Mouse (Mus musculus): ENCODE measurements around the gene H6pd.
"Not testable (repeated sequence)": the region's sequence is repeated elsewhere in the genome, so short reads cannot be mapped to it uniquely, and the experiment has no call there.

The H6pd gene

GRCm38 (mm10) chr4:150008853-150009586 is at the start of gene H6pd:
Gene H6pd, minus strand, starts transcription at chr4:150009023.
- in situ Hi-C loops (cut with MboI; ENCODE audit: unreplicated experiment in 2 of 2): no loop called here

- in situ Hi-C loops (cut with MboI; ENCODE audit: unreplicated experiment in 2 of 2): no loop called here
Measured at GRCm38 (mm10) chr4:150057722-150058121, 48.9 kb upstream of the H6pd start.

- in situ Hi-C loops (cut with MboI; ENCODE audit: unreplicated experiment in 2 of 2): no loop called here
Measured at GRCm38 (mm10) chr4:150056171-150056570, 47.3 kb upstream of the H6pd start.

- in situ Hi-C loops (cut with MboI; ENCODE audit: unreplicated experiment in 2 of 2): no loop called here
Measured at GRCm38 (mm10) chr4:150052380-150052779, 43.6 kb upstream of the H6pd start.

GRCm38 (mm10) chr4:150051514-150051913 is 42.7 kb upstream of the H6pd start:
- in situ Hi-C loops (cut with MboI; ENCODE audit: unreplicated experiment in 2 of 2): no loop called here

- in situ Hi-C loops (cut with MboI; ENCODE audit: unreplicated experiment in 2 of 2): no loop called here
Measured at GRCm38 (mm10) chr4:150049564-150050226, 40.9 kb upstream of the H6pd start.

GRCm38 (mm10) chr4:150049157-150049513 is 40.3 kb upstream of the H6pd start:
- in situ Hi-C loops (cut with MboI; ENCODE audit: unreplicated experiment in 2 of 2): no loop called here

- in situ Hi-C loops (cut with MboI; ENCODE audit: unreplicated experiment in 2 of 2): no loop called here
Measured at GRCm38 (mm10) chr4:150048478-150049156, 39.8 kb upstream of the H6pd start.

- in situ Hi-C loops (cut with MboI; ENCODE audit: unreplicated experiment in 2 of 2): no loop called here
Measured at GRCm38 (mm10) chr4:150048038-150048437, 39.2 kb upstream of the H6pd start.

- in situ Hi-C loops (cut with MboI; ENCODE audit: unreplicated experiment in 2 of 2): no loop called here
Measured at GRCm38 (mm10) chr4:150043591-150043990, 34.8 kb upstream of the H6pd start.

GRCm38 (mm10) chr4:150041346-150042110 is 32.7 kb upstream of the H6pd start:
- in situ Hi-C loops (cut with MboI; ENCODE audit: unreplicated experiment in 2 of 2): no loop called here

GRCm38 (mm10) chr4:150040856-150041255 is 32.0 kb upstream of the H6pd start:
- in situ Hi-C loops (cut with MboI; ENCODE audit: unreplicated experiment in 2 of 2): not testable (repeated sequence)

- in situ Hi-C loops (cut with MboI; ENCODE audit: unreplicated experiment in 2 of 2): no loop called here
Measured at GRCm38 (mm10) chr4:150040003-150040581, 31.3 kb upstream of the H6pd start.

- in situ Hi-C loops (cut with MboI; ENCODE audit: unreplicated experiment in 2 of 2): loop anchor here (5.0 to 10.0 kb wide), 2 partner anchors 34 to 56 kb away; no protein-coding TSS in a partner anchor
Measured at GRCm38 (mm10) chr4:150038533-150038932, 29.7 kb upstream of the H6pd start.

GRCm38 (mm10) chr4:150036094-150036493 is 27.3 kb upstream of the H6pd start:
- in situ Hi-C loops (cut with MboI; ENCODE audit: unreplicated experiment in 2 of 2): loop anchor here (5.0 to 10.0 kb wide), 2 partner anchors 36 to 59 kb away; no protein-coding TSS in a partner anchor

GRCm38 (mm10) chr4:150035280-150035679 is 26.5 kb upstream of the H6pd start:
- in situ Hi-C loops (cut with MboI; ENCODE audit: unreplicated experiment in 2 of 2): loop anchor here (5.0 to 10.0 kb wide), 2 partner anchors 37 to 60 kb away; no protein-coding TSS in a partner anchor

GRCm38 (mm10) chr4:150033261-150033671 is 24.4 kb upstream of the H6pd start:
- in situ Hi-C loops (cut with MboI; ENCODE audit: unreplicated experiment in 2 of 2): loop anchor here (10.0 kb wide), 1 partner anchor 62 kb away; no protein-coding TSS in a partner anchor

GRCm38 (mm10) chr4:150031234-150031890 is 22.5 kb upstream of the H6pd start:
- in situ Hi-C loops (cut with MboI; ENCODE audit: unreplicated experiment in 2 of 2): loop anchor here (10.0 kb wide), 1 partner anchor 63 kb away; no protein-coding TSS in a partner anchor

- in situ Hi-C loops (cut with MboI; ENCODE audit: unreplicated experiment in 2 of 2): loop anchor here (10.0 kb wide), 1 partner anchor 64 kb away; no protein-coding TSS in a partner anchor
Measured at GRCm38 (mm10) chr4:150030449-150031233, 21.8 kb upstream of the H6pd start.
